Mouse (Mus musculus) heart, postnatal 36 days (tissue): ENCODE results near the gene Iqck. TPM values are rescaled to one million over a fixed set of nuclear protein-coding genes. Genes with fewer than 3 reads are reported as not detected.

ENCODE experiments used
- DNase-seq, 2 experiments: peaks; one replicate each; pipeline ENCODE4 v3.0.0; 2021 to 2022
- intact Hi-C: fragments of 180-260 bp; cut with DNase I; formaldehyde crosslinking; loops from one replicate; pipeline ENCODE4 v1.15.1; 2025
- total RNA-seq, 2 experiments: library from RNA; stranded (reverse); gene quantifications; 2 replicates each; pipeline ENCODE4 v1.2.3; 2021

Iqck gene
- total RNA-seq, 2 experiments from 2014 or later = 0.33 to 0.35 TPM

- no peak for DNase-seq
- intact Hi-C loops = loop anchor here (10.0 kb wide), 1 partner anchor 315 kb away; the partner anchor contains the start of gene Coq7
Measured at GRCm38 (mm10) chr7:118849543-118850250, 5.9 kb upstream of the Iqck start.

GRCm38 (mm10) chr7:118850676-118851290 is 4.8 kb upstream of the Iqck start:
- peak; percentile 38 to 55 for DNase-seq
- intact Hi-C loops = loop anchor here (10.0 kb wide), 1 partner anchor 316 kb away; the partner anchor contains the start of gene Coq7

DNA sequence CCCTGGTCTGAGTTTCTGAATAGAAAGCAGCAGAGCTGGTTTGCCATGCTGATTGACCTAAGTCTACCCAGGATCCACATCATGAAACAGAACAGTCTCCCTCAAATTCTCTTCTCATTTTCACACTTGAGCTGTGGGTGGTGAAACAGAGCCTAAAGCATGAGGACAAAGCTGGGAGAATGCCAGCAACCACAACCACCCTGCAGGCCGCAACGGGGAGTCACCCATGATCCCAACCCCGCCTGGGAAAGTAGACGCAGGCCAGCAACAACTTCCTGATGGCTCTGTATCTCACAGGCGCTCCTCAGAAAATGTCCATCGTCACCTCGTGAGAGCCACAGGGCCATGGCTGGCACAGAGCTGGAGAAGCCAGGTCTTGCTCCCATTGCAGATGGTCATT is 4.0 kb upstream of the Iqck start:
- peak in 1 of 2 experiments; percentile 33 for DNase-seq

GRCm38 (mm10) chr7:118852611-118853010 is 2.9 kb upstream of the Iqck start:
- intact Hi-C loops = loop anchor here (10.0 kb wide), 1 partner anchor 318 kb away; the partner anchor contains the start of gene Coq7

More for the DNA sequence above, 4.0 kb upstream of the Iqck start:
- intact Hi-C loops = loop anchor here (10.0 kb wide), 1 partner anchor 317 kb away; the partner anchor contains the start of gene Coq7

GRCm38 (mm10) chr7:118854606-118855005 is 946 bp upstream of the Iqck start:
- intact Hi-C loops = loop anchor here (2.0 to 10.0 kb wide), 5 partner anchors 47 to 320 kb away; partner anchors contain the start of genes Coq7 and Gprc5b
- DNase-seq = no peak

More at GRCm38 (mm10) chr7:118852611-118853010, 2.9 kb upstream of the Iqck start:
- DNase-seq = no peak

DNA sequence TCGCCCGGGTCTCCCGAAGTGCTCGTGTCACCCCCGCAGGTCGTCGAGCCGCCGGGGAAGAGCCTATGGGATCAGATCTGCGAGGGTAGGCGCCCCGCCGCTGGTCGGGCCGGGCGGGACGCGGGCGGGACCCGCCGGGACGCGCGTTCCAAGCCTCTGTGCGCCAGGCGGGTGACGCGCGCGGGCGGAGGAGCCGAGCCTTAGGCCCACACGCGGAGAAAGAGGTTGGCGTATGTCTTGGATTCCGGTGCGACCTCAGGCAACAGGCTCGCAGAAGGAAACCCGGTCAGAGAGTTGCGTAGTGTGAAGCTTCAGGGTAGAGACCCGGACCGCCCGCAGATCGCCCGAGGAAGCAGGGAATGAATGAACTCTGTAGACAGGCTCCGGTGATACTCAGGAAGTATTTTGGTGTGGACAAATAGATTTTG is 339 bp downstream of the Iqck start, which contains the start of gene Knop1:
Knop1 (minus strand) TSS at position 378 of the 428 bp plus-strand sequence.
- intact Hi-C loops = loop anchor here (2.0 to 10.0 kb wide), 5 partner anchors 49 to 321 kb away; partner anchors contain the start of genes Coq7 and Gprc5b

GRCm38 (mm10) chr7:118858640-118859039 is 3.1 kb downstream of the Iqck start:
- intact Hi-C loops = loop anchor here (5.0 to 10.0 kb wide), 3 partner anchors 51 to 324 kb away; partner anchors contain the start of gene Coq7
- DNase-seq = no peak

More for the DNA sequence above, 339 bp downstream of the Iqck start, which contains the start of gene Knop1:
- no peak for DNase-seq

DNA sequence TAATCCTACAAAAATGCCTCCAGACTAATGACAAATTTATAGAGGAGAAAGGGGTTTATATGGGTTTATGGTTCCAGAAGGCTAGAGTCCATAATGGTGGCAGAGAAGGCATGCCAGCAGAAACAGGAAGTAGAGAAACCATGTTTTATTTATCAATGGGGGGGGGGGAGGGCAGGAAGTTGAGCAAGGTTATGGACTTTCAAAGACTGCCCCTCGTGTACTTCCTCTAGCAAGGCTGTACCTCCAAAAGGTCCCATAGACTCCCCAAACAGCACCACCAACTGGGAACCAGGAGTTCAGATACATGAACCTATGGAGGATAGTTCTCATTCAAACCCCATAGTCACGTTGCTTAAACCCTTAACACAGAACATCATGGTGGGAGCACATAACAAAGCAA is 9.8 kb downstream of the Iqck start:
- intact Hi-C loops = no loop called here

DNA sequence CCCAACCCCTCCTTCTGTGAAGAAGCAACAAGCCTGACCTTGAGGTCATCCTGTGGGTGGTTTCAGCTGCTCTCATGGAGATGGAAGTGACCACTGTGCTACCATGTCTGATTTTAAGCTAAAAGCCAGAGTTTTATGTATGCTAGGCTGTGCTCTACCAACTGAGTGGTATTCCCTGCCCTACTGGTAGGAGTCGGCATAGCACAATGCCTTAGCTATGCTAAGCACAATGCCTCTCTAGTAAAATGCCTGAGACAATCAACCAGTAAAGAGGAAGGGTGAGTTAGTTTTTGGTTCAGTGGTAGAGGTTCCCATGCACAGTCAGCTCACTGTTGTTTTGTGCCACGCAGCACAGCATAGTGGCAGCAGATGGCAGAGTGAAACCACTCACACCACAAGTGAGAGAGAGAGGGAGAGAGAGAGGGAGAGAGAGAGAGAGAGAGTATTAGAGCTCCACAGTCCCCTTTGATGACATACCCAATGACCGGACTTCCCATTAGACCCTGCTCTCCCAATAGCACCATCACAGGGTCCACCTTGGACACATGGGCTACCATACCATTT is 24.0 kb downstream of the Iqck start:
- no peak for DNase-seq
- intact Hi-C loops = no loop called here

More for the DNA sequence above, 9.8 kb downstream of the Iqck start:
- no peak for DNase-seq

DNA sequence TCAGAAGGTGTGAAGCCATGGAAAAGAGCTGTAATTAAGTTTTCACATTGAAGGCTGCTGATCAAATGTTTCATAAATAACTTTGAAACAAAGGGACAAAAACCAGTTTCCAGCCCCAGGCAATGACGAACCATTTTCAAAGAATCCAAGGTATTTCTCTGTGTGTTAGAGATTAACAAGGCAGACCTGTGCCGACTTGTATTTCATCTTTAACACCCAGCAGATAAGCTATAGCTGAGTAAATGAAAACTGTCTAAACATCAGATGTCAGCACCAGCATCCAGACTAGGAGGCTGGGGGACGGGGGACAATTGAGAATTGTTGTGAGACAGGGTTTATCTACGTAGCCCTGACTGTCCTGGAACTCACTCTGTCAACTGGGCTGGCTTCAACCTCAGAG is 28.4 kb downstream of the Iqck start:
- intact Hi-C loops = no loop called here
- DNase-seq = no peak

DNA sequence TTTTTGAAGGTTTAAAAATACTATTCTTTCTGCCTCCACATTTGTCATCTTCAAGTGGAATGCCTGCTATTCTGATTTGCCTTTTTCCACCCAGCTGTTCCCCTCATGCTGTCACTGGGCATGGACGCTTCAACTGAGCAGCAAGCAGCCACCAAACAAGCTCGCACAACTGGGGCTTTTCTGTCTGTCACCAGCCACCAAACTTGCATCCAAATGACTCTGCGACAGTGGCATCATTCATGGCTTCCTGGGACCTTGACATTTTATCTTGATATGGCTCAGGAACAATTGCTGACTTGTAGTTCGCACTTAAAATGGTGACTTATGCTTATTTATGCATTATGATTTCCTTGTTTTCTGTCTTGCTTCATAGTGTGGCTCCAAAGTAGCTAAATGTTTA is 29.4 kb downstream of the Iqck start:
- no peak for DNase-seq
- intact Hi-C loops = no loop called here

DNA sequence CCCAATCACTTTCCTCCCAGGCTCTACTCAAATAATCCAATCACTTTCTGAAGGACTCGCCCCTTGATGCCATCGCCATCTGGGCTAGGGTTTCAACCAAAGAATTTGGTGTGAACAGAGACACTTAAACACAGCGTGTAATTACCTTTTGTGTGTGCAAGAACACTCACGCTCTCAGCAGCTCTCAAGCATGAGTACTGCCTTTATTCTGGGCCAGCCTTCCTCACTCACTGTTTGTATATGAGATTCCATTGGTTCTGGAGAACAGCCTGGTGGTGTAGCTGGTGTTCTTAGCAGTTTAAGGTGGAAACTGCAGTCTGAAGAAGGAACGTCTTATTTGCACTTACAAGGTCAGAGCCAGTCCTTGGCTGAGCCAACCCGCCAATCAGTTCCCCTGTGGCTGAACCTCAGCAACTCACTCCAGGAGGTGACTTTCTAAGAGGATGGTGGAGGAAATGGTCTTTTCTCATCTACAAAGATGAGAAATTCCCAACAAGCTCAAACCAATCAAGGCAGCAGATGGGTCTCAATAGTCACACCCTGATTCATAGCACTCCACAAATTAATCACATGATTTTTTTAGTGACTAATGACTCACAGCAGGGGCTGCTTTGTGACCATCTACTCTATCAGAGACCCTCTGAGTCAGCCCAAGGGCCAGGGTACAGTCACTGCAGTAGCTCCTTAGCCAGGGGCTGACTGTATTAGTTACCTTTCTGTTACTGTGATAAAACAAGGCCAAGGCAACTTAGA is 31.9 kb downstream of the Iqck start:
- intact Hi-C loops = no loop called here
- DNase-seq = no peak

- no peak for DNase-seq
- intact Hi-C loops = no loop called here
Measured at GRCm38 (mm10) chr7:118889046-118889680, 33.6 kb downstream of the Iqck start.

- no peak for DNase-seq
- intact Hi-C loops = no loop called here
Measured at GRCm38 (mm10) chr7:118895469-118896450, 40.2 kb downstream of the Iqck start.

- intact Hi-C loops = no loop called here
- no peak for DNase-seq
Measured at GRCm38 (mm10) chr7:118898063-118898462, 42.5 kb downstream of the Iqck start.

- no peak for DNase-seq
- intact Hi-C loops = no loop called here
Measured at GRCm38 (mm10) chr7:118900090-118900489, 44.5 kb downstream of the Iqck start.

DNA sequence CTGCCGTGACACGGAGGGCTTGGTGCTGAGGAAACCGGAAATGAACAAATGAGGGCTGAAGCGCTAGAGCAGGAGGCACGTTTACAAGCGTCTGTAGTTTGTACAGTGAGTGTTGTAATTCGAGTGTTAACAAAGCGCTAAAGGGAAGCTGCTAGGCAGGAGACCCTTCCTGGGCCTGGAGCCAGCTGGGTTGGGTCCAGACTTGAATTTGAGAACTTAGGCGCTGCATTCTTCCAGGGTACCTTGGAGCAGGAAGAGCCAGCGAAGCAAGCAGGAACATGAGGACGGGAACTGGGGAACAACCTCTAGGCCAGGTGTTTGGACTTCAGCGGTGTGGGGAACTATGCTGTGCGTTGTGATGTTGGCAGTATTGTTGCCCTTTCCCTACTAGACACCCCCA is 47.4 kb downstream of the Iqck start:
- DNase-seq = peak in 1 of 2 experiments; percentile 15
- intact Hi-C loops = no loop called here

GRCm38 (mm10) chr7:118903879-118904278 is 48.3 kb downstream of the Iqck start:
- intact Hi-C loops = no loop called here
- DNase-seq = no peak

DNA sequence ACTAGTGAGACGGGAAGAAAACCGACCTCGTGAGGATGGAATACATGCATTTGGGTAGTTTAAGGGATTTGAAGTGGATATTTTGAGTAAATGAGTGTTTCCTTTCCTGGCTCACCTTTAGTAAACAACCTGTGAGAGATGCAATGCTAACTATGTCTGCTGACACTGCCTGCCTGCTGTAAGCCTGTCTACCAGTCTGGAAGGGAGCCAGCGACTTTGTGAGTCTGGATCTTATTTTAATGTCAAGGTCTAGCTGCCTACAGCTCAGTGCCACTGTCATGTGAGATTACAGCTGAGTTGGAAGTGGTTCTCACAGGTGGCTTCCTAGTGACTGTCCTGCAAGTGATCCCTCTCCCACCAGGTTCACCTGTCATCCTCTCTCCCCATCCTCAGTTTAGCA is 49.0 kb downstream of the Iqck start:
- intact Hi-C loops = no loop called here
- DNase-seq = no peak
